Mouse (Mus musculus): ENCODE measurements at regions not wholly inside any gene's neighbourhood (a gene's known extent, or its start where the extent isn't known, plus 50 kb on each side); places are given as distances from the start of the nearest gene placed in this dataset.

DNA sequence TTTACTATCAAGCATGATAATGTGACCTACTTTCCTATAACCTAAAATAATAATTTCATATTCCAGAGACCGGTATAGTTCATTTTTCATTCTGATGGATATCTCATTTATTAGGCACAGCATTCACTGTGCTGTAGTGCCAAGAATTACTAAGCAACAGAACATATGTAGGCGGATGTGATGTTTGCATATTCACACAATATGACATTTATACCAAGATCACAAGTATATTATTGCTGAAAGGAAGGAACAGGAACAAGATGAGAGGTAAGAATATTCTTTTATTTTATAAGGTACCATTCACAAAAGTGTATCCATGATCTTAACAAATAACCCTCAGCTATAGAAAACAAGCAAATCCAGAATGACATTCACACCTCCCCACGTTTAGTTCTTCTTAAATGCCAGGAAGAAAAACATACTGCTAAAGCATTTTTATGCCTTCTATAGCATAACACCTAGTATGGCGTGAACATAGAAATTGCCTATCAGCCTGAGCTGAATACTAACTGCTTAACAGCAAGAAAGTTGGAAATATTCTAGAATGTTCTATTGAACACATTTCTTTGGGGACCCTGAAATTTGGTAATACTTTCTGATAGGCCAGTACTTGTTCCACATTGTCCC is 1062.8 kb upstream of the Acvr2a start:
- peak in 1 of 2 experiments; percentile 49 for DNase-seq (ENCODE audit: low spot score in 2 of 2)

- peak in 1 of 2 experiments; percentile 56 for DNase-seq (ENCODE audit: low spot score in 2 of 2)
Observed at GRCm38 (mm10) chr2:47755716-47756115, 1058.2 kb upstream of the Acvr2a start.

DNA sequence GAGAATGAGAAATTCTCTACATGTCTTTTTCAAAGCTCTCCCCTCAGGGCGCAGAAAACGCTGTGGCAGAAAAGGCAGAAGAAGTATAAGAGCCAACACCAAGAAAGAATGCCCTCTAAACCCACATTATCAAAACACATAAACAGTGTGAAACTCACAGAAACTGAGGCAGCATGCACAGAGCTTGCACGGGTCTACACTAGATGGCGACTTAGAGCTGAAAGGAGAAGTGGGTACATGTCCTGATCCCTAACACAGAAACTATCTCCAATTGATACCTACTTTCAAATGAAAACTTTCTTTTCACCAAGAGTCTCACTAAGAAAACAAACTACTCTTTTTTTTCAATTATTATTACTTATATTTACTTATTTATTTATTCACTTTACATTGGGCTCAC is 1057.7 kb upstream of the Acvr2a start:
- no peak for DNase-seq (ENCODE audit: low spot score in 2 of 2)

DNA sequence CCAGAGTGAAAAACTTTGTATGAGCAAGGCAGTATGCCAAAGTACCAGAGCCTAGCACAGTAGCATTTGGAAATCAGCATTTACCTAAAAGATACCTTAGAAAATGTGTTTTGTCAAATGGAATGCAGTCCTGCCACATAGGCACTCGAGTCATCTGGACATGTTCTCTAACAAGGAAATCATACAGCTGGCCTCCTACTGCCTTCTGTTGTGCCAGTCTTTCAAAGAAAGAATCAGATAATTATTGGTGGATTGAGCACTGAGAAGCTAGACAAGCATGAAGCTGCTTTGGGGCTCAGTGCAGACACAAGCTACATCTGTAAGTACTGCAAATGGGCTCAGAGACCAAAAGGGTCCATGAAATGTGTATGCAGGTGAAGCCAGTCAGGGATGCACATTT is 1038.1 kb upstream of the Acvr2a start:
- DNase-seq (ENCODE audit: low spot score in 2 of 2), result peak; percentile 39 to 68

DNA sequence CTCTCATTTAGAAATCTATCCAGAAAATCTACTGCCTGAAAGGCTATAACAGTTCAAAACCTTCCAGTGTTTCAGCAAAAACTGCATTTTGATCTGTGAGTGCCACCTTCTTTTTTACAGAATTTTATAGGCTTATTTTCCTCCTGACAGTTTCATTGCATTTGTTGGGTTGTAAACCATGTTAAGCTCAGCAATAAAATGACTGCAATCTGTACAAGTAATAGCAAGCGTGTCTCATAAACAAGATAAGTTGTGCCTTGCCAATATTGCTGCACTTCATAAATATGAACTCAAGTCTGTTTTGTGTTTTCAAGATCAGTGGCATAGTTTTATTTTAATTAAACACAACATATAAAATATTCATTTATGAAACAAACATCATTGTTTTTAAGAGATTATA is 1036.9 kb upstream of the Acvr2a start:
- no peak for DNase-seq (ENCODE audit: low spot score in 2 of 2)

- DNase-seq (ENCODE audit: low spot score in 2 of 2), result peak; percentile 42 to 78
Observed at GRCm38 (mm10) chr2:47785848-47786247, 1028.1 kb upstream of the Acvr2a start.

DNA sequence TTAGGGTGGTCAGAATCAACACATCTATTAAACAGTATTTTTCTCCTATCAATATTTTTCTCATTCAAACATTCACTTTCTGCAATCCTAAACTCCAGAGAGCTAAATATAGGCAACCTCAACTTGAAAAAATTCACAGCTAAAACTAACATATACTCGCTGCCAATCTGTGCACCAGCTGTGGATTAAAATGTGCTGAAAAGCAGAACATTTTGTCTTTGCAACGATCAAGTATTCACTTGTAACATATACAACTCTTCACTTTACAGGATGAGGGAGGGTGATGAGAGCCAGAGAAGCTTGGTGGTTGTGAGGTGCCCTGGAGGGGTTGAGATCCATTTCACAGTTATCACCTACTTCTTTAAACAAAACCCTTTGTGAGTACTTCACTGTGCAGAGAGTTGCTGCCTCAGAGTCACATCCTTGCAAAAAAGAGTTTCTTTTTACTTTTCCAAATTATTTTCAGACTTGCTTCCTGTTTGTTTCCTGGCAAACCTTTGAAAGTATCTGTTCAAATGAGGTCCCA is 991.1 kb upstream of the Acvr2a start:
- DNase-seq (ENCODE audit: low spot score in 2 of 2), result peak; percentile 28 to 51

DNA sequence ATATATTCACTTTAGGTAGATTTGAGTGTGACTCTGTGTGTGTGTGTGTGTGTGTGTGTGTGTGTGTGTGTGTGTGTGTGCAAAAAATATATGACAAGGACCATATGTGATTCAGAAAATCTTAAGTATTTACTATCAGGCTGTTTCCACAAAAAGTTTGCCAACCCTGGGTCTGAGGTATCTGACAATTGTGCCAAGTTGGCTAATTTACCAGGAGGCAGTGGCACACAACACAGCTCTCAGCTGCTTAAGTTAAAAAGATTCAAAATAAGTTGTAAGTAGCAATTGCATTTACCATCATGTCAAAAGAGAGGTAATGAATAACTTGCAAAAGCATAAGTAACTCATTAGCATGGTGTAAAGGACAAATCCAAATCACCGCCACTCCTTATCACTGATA is 981.4 kb upstream of the Acvr2a start:
- DNase-seq (ENCODE audit: low spot score in 2 of 2), result no peak

DNA sequence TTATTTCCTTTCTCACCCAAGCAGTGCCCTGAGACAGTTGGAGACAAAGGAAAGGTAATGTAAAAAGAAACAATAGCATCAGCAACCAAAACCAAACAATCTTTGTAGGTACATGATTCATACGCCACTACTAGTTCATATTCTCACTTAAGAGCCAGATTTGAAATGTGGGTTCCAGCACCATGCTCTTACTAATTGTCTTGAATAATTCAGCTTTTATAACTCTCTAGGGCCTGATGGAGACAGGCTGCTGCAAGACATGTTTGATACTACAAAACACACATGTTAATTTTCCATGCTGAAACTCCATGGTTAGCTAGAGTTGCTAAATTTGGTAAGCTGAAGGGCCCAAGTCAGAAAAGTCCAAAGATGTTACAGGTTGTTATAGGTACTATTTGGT is 980.4 kb upstream of the Acvr2a start:
- DNase-seq (ENCODE audit: low spot score in 2 of 2), result peak in 1 of 2 experiments; percentile 8

GRCm38 (mm10) chr2:47834055-47834799 is 979.7 kb upstream of the Acvr2a start:
- no peak for DNase-seq (ENCODE audit: low spot score in 2 of 2)

GRCm38 (mm10) chr2:47857229-47857628 is 956.7 kb upstream of the Acvr2a start:
- DNase-seq (ENCODE audit: low spot score in 2 of 2), result no peak

- DNase-seq (ENCODE audit: low spot score in 2 of 2), result no peak
Observed at GRCm38 (mm10) chr2:47862446-47862845, 951.5 kb upstream of the Acvr2a start.

DNA sequence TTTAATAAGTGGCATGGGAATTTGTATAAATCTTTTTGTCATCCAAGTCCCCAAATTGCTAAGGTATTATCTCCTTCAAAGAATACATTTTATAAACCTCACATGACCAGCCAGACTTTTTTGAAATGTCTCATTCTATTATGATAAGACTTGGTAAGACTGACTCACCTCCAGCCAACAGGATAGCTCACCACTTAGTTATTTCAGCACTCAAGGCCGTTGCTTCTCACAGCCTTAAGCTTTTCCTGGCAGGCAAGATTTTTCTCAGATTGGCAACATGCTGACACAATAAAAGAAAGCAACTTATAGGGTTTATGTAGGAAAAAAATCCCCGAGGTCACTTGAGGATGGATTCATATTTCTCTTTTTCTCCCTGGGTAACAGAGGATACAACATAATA is 935.9 kb upstream of the Acvr2a start:
- no peak for DNase-seq (ENCODE audit: low spot score in 2 of 2)

GRCm38 (mm10) chr2:47879071-47879470 is 934.8 kb upstream of the Acvr2a start:
- DNase-seq (ENCODE audit: low spot score in 2 of 2), result no peak

DNA sequence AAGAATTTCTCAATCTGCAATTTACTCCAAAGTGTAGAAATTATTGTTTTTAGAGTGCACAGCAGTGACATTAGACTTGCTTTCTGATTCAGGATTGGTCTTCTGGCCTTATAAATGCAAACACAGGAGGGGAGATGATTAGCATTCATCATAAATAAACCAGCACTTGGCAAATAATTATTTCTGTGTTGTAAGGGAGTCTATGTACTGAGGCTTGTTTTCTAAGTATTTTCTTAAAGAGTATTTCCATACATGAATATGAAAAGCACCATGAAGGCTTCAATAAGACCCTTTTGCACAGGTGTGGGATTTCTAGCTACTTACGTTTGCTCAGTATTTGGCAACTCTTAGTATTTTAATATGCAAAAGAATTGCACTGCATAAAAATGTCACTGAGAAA is 934.1 kb upstream of the Acvr2a start:
- no peak for DNase-seq (ENCODE audit: low spot score in 2 of 2)

GRCm38 (mm10) chr2:47888166-47888565 is 925.7 kb upstream of the Acvr2a start:
- no peak for DNase-seq (ENCODE audit: low spot score in 2 of 2)

GRCm38 (mm10) chr2:47891366-47891765 is 922.5 kb upstream of the Acvr2a start:
- no peak for DNase-seq (ENCODE audit: low spot score in 2 of 2)

- no peak for DNase-seq (ENCODE audit: low spot score in 2 of 2)
Observed at GRCm38 (mm10) chr2:47892879-47893278, 921.0 kb upstream of the Acvr2a start.

GRCm38 (mm10) chr2:47894806-47895205 is 919.1 kb upstream of the Acvr2a start:
- DNase-seq (ENCODE audit: low spot score in 2 of 2), result peak; percentile 6 to 41

DNA sequence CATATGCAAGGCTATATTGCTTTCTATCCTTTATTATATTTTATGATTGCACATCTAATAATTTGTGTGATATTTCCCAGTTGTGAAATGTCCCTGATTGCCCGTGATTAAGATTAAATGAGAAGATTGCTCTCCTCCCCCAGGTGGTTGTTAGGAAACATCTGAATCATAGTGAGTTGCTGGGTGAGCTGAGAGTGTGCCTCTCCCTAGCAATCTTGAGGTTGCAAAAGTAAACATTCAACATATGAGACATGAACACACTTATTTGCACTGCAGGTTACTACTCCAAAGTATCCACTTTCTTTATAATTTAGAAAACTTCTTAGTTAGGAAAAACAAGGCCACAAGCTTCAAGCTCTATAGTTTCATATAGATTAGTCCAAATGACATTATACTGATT is 899.6 kb upstream of the Acvr2a start:
- DNase-seq (ENCODE audit: low spot score in 2 of 2), result no peak

- DNase-seq (ENCODE audit: low spot score in 2 of 2), result no peak
Observed at GRCm38 (mm10) chr2:47914986-47915485, 898.9 kb upstream of the Acvr2a start.

DNA sequence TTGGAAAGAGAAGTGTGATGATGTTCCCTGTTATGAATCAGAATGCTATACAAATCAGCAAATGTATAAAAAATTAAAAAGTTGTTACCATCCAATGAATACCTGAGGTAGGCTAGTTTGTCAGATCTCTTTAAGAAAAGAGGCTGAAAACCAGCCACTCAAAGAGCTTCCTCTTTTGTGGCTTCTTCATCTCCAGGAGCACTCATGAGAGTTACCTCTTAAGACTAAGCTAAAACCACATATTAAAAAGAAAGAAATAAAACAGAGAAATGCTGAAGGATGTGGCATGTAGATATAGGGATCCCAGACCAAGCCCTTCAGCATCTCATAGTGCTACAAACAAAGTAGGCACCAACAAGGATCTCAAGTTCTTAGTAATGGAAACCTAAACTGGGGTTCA is 890.9 kb upstream of the Acvr2a start:
- DNase-seq (ENCODE audit: low spot score in 2 of 2), result no peak

DNA sequence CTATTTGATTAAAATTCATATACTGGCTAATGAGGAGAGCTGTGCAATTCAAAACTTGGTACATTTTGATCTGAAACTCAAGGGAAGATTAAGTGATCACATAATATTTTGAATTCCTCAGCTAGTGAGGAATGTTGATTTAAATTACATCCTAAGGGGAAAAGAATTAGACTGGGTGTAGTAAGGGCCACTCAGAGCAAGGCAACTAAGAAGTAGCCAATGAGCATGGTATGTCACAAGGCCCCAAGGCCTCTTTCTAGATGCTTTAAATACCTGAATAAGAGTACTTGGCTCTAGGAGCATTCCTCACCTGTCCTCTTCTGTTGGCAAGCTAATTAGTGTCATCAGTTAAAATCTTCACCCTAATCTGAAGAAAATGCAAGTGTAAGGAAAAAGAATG is 887.3 kb upstream of the Acvr2a start:
- no peak for DNase-seq (ENCODE audit: low spot score in 2 of 2)
